Mouse (Mus musculus): ENCODE results near the gene 2310022A10Rik.
"Not testable (repeated sequence)": the region's sequence is repeated elsewhere in the genome, so short reads cannot be mapped to it uniquely, and the experiment has no call there.

Gene 2310022A10Rik

DNA sequence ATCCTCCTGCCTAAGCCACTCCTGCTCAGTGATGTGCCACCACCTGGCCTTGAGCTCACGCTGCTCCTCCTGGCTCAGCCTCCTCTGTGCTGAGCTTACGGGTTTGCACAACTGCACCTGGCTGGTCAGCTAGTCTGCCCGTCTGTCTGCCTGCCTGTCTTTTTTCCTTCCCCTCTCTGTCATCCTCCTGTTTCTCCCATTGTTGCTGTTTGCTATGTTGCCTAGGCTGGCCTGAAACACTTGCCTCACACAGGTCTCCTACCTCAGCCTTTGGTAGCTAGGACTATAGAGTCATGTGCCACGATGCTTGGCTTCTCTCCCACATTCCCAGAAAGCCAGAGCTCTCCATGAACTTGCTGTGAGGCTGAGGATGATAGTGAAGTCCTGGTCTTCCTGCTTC lies 59.9 kb downstream of the 2310022A10Rik start:
- DNase-seq (ENCODE audit: low spot score in 2 of 2) = no peak

DNA sequence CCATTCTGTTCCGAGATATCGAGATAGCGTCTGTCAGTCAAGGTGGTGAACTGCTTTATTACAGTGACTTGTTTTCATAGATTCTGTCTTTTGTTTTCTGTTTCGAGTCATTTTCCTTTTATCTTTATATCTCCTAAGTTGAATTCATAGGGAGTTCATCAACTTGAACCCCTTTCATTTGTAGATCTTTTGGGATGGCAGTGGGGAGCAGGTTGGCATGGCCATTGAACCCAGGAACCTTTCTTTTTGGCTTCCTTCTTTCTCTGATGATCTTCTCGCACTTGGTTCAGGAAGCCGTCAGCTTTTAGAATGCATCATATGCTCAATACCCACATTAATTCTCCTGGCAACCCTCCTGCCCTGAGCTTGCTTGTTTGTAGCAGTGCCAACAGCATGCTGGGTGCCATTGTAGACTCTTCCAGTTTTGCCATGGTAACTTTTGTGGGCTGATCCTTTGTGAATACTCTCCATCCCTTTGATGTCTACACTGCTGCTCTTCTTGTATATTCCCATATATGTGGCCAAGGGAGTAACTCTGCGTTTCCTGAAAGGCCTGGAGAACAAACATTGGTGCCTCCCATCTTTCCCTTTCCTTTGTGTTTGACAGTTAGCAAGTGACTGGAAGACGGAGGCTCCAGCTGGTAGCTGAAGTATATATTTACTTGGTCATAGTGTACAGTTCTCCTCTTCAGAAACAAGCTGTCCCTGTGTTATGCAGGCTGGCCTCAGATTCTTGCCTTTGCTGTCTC lies 60.9 kb downstream of the 2310022A10Rik start:
- peak in 1 of 2 experiments; percentile 73 for DNase-seq (ENCODE audit: low spot score in 2 of 2)

DNA sequence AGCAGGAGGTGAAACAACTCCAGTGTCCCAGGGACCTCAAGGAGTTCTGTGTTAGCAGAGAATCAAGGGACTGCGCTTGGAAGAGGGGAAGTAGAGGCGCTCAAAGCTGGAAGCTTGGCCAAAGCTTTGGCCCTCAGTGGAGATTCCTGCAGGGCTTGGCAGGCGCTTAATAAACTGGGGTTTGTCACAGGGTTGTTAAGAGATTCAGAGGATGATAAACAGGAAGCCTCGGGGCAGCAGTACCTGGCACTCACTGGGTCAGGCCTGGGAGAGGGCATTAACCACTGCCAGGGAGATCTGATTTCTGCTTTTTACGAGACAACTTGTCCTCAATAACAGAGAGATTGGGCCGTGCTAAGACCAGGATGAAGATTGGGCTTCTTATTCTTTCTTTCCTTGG lies 68.0 kb downstream of the 2310022A10Rik start:
- DNase-seq (ENCODE audit: low spot score in 2 of 2) = no peak

DNA sequence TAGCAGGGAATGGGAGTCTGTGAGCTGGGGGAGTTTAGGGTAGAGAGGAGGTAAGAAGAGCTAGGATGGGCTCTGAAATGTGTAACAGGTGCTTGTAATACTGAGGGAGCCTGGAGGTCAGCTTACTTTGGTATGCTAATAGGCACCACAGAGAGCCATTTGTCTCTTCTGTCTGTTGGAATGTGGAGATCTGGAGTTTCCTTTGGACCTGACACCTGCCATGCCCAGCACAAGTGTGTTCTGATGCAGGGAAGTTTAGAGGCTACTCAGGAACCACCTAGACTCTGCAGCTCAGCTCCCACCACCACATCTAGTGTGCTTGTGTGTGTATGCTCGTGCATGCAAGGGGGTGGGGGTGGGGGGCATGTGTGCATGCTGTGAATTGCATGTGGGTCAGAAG lies 69.2 kb downstream of the 2310022A10Rik start:
- DNase-seq (ENCODE audit: low spot score in 2 of 2) = no peak

DNA sequence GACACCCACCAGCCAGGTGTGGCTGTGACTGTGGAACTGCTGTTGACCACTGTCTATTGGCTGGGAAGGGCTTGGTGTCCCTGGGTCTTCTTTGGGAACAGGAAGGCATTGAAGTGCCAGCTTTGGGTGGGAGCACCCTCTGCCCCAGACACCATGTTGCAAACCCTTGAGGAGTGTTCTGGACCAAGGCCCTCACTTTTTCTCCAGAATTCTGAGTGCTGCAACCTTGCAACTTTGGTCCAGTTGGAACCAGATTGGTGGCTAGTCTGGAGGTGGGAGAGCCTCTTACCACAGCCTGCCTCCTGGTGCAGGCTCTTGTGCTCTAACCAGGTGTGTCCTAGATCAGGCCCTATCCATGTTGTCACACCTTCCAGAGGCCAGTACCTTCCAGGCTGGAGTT lies 71.9 kb downstream of the 2310022A10Rik start:
- no peak for DNase-seq (ENCODE audit: low spot score in 2 of 2)

DNA sequence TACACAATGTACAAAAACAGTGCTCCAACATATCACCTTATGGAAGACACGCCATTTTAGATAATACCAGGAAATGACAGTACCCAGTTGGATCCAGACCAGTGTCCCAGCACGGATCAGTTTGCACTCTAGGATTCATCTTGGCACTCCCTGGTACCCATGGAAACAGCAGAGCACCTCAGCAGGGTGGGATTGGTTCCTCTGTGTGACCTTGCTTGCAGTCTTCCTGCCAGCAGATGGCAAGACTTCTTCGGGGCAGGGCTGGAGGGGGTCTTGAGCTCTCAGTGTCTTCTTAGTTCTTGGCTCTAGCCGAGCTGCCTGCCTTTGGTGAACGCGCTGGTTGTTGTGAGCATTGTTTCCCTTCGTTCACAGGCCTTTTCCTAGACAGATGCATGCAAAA lies 74.7 kb downstream of the 2310022A10Rik start:
- no peak for DNase-seq (ENCODE audit: low spot score in 2 of 2)

DNA sequence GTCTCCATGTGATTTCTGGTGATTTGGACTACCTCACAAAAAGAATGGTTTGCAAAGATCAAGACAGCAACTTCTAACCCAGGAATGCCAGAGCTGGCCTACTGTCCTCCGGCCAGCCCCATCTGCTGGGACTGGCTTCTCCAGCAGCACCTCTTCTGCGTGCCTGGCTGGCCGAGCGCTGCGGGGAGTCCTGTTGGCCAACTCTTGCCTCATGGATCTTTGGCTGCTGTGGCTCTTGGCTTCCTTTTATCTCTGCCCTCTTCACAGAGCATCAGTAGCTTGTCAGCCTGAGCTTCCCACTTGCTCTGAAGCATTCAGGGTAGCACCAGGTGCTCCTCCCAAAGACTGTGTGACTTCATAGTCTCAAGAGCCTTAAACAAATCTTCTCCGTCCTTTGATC lies 75.2 kb downstream of the 2310022A10Rik start:
- DNase-seq (ENCODE audit: low spot score in 2 of 2) = no peak

DNA sequence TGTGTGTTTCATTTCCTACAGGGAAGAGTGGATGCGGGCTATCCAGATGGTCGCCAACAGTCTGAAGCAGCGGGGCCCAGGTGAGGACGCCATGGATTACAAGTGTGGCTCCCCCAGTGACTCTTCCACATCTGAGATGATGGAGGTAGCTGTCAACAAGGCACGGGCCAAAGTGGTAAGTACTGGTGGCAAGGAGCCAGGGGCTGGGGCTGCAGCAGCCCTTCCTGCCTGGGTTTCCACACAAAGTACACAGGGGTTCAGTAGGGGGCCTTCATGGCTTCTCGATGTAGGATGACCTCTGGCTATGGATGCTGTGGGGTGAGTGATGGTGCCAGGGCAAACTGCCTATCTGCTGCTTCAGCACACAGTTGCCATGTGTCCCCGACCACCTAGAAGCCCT lies 75.8 kb downstream of the 2310022A10Rik start:
- not testable (repeated sequence) for DNase-seq (ENCODE audit: low spot score in 2 of 2)

DNA sequence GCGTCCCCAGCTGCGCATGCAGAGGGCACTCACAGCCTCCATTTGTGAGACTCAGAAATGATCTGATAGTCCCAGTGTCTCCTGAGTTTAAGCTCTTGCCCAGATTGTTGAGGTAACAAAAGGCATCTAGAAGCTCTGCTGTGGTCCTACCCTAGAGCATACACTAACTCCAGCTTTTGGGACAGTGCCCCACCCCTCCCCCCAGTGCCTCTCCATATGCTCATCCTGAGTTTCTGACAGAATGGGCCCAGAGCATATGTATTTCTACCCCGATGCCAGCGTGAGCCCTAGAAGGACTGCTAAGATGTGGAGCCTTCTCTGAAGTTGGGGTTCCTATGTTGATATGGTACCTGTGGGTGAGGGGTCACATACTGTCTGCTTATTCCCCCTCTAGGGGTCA lies 78.4 kb downstream of the 2310022A10Rik start:
- DNase-seq (ENCODE audit: low spot score in 2 of 2) = no peak

Data from frontal cortex, postnatal 36 days (tissue).